Mouse (Mus musculus): ENCODE measurements at regions not wholly inside any gene's neighbourhood (a gene's known extent, or its start where the extent isn't known, plus 50 kb on each side); places are given as distances from the start of the nearest gene placed in this dataset.
"Not testable (repeated sequence)": the region's sequence is repeated elsewhere in the genome, so short reads cannot be mapped to it uniquely, and the experiment has no call there.

GRCm38 (mm10) chr13:12726831-12727230 is 73.0 kb downstream of the Prl2c3 start:
- ATAC-seq (replicated peaks; ENCODE audit: poor library complexity) = peak; percentile 64

GRCm38 (mm10) chr13:12717972-12718546 is 81.8 kb downstream of the Prl2c3 start:
- ATAC-seq (replicated peaks; ENCODE audit: poor library complexity) = 0 out of 2 replicates have a peak, but pooled peaks have one; percentile 34

- ATAC-seq (replicated peaks; ENCODE audit: poor library complexity) = no peak
Observed at GRCm38 (mm10) chr13:12711471-12712273, 88.2 kb downstream of the Prl2c3 start.

GRCm38 (mm10) chr13:12702804-12703612 is 96.9 kb downstream of the Prl2c3 start:
- peak; percentile 87 for ATAC-seq (replicated peaks; ENCODE audit: poor library complexity)

GRCm38 (mm10) chr13:12702111-12702803 is 97.6 kb downstream of the Prl2c3 start:
- 0 out of 2 replicates have a peak, but pooled peaks have one; percentile 8 for ATAC-seq (replicated peaks; ENCODE audit: poor library complexity)

- ATAC-seq (replicated peaks; ENCODE audit: poor library complexity) = not testable (repeated sequence)
Observed at GRCm38 (mm10) chr13:12693593-12694118, 106.2 kb downstream of the Prl2c3 start.

GRCm38 (mm10) chr13:12688778-12689177 is 111.1 kb downstream of the Prl2c3 start:
- not testable (repeated sequence) for ATAC-seq (replicated peaks; ENCODE audit: poor library complexity)

GRCm38 (mm10) chr13:12688149-12688548 is 111.7 kb downstream of the Prl2c3 start:
- ATAC-seq (replicated peaks; ENCODE audit: poor library complexity) = not testable (repeated sequence)

- ATAC-seq (replicated peaks; ENCODE audit: poor library complexity) = not testable (repeated sequence)
Observed at GRCm38 (mm10) chr13:12680954-12681571, 115.4 kb downstream of the Ero1lb start.

- ATAC-seq (replicated peaks; ENCODE audit: poor library complexity) = peak; percentile 97
Observed at GRCm38 (mm10) chr13:12680283-12680953, 114.7 kb downstream of the Ero1lb start.

- no peak for ATAC-seq (replicated peaks; ENCODE audit: poor library complexity)
Observed at GRCm38 (mm10) chr13:12677372-12677771, 111.7 kb downstream of the Ero1lb start.

GRCm38 (mm10) chr13:12671011-12671410 is 105.3 kb downstream of the Ero1lb start:
- ATAC-seq (replicated peaks; ENCODE audit: poor library complexity) = not testable (repeated sequence)

- ATAC-seq (replicated peaks; ENCODE audit: poor library complexity) = not testable (repeated sequence)
Observed at GRCm38 (mm10) chr13:12668742-12669141, 103.1 kb downstream of the Ero1lb start.

- not testable (repeated sequence) for ATAC-seq (replicated peaks; ENCODE audit: poor library complexity)
Observed at GRCm38 (mm10) chr13:12667727-12668665, 102.3 kb downstream of the Ero1lb start.

- not testable (repeated sequence) for ATAC-seq (replicated peaks; ENCODE audit: poor library complexity)
Observed at GRCm38 (mm10) chr13:12666050-12666449, 100.4 kb downstream of the Ero1lb start.
